Mouse (Mus musculus): ENCODE results near the gene Gkn1. TPM values are rescaled to one million over a fixed set of nuclear protein-coding genes. Genes with fewer than 3 reads are reported as not detected.
A peak's percentile ranks its signal among the peaks of the same experiment; 100 is the strongest.

Gkn1 gene
- polyA plus RNA-seq (2016; fragmentation: Nextera tagmentation; extraction: Ambion mirVana): not detected in 2 replicates

DNA sequence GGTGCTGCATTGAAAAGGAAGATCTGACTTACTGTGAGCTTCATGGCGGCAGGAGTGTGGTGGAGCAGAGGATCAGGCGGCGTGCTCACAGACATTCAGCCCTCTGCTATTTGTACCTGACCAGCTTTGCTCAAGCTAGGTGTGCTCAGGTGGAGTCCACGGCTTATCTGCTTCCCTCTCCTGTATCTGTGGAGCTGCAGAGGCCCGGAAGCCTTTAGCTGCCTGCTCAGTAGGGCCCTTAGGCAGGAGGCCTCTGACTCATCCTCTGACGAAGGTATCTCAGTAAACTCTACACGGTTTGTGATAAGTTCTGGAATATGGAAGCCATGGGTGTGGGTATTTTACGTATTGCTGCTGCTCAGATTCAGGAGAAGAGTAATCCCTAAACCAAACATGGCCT, at the start of gene Gkn1:
Gkn1 (minus strand) TSS at position 114 of the 400 bp plus-strand sequence.
- no peak within 1 kb of the TSS for H3K4me3 ChIP-seq
- H3K9me3 ChIP-seq: no peaks in the 10 kb centered on the region
- H3K27me3 ChIP-seq (ENCODE audit: insufficient read depth, poor library complexity, severe bottlenecking): no peaks in the 10 kb centered on the region
- H3K27ac ChIP-seq: no peak within 1 kb of the TSS
- H3K4me1 ChIP-seq (replicated peaks): 0 out of 2 replicates have a peak, but pooled peaks cover 5% of the 10 kb centered on the region
- WGBS: 92% methylated on average over 8 of the region's 8 CpGs
- no peaks in the 10 kb centered on the region for H3K36me3 ChIP-seq
- no peak for DNase-seq (ENCODE audit: low spot score)

DNA sequence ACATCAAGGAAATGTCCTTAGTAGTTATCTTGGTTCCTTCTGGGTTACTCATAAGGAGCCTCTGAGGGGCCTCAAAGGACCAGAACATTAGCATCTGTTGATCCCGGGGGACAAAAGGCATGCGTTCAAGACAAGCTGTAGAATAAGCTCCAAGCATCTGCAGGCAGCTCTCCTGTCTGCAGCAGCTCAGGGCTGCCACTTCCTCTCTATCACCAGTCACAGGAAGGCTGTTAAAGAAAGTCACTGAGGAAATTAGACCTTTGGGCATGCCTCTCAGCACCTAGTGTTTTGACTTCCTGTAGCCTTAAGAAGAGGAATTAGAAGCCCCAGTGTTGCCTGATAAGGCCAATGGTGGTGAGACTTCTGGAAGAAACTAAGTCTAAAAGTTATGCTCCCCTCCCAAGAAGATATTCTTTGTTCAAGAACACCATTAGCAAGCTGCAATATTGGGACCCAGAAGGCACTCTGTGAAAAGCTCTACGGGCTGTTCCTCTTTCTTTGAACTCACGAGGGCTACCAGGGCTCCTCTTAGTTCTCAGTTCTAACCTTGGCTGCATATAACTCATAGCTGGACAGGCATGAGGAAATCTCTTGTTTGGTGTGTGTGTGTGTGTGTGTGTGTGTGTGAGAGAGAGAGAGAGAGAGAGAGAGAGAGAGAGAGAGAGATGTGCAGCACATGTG, 49.3 kb upstream of the Gkn1 start:
- no peak overlapping the region for H3K4me3 ChIP-seq
- no peaks in the 10 kb centered on the region for H3K9me3 ChIP-seq
- H3K27me3 ChIP-seq (ENCODE audit: insufficient read depth, poor library complexity, severe bottlenecking): no peaks in the 10 kb centered on the region
- H3K36me3 ChIP-seq: no peaks in the 10 kb centered on the region
- no peak overlapping the region for H3K27ac ChIP-seq
- WGBS: 60% methylated on average over 4 of the region's 4 CpGs
- DNase-seq (ENCODE audit: low spot score): no peak
- peaks cover 6% of the 10 kb centered on the region for H3K4me1 ChIP-seq (replicated peaks)

DNA sequence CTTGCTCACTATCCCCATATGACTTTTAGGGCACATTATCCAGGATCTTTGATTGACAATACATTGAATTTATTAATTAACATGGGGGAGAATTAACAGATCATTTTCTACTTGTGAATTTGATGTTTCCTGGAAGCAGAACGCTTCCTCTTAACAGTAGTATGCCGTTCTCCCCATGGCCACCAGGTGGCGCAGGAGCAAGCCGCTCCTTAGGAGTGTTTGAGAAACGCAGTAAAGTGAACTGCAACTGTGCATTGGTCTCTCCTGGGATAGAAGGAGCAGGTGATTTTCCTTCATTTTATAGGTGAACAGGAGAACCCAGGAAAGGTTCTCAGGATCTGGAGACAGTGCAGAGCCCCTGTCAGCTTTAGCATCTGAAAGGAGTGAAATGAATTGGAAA, 48.4 kb upstream of the Gkn1 start:
- peak; percentile 76 for DNase-seq (ENCODE audit: low spot score)
- no peaks in the 10 kb centered on the region for H3K9me3 ChIP-seq
- no peak overlapping the region for H3K4me3 ChIP-seq
- WGBS: 3% methylated on average over 5 of the region's 5 CpGs
- no peak overlapping the region for H3K27ac ChIP-seq
- H3K4me1 ChIP-seq (replicated peaks): peaks cover 6% of the 10 kb centered on the region
- no peaks in the 10 kb centered on the region for H3K36me3 ChIP-seq
- H3K27me3 ChIP-seq (ENCODE audit: insufficient read depth, poor library complexity, severe bottlenecking): no peaks in the 10 kb centered on the region

DNA sequence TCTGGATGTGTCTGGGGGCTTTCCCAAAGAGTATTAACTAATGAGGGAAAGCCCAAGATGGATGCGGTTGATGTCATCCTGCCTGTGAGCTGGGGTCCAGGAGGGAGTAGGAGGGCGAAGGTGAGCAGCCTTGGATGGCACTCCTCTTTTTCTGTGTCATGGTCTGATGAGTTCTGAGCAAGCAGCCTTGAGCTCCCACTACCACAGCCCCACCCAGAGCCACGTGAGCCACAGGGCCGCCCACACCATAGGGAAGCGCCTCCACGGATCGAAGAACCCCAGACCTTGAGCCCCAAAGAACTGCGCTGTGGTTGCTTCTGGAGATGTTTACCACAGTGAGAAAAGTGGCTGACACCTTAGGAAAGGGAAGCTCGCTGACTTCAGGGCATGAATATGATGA, 44.0 kb upstream of the Gkn1 start:
- no peak for DNase-seq (ENCODE audit: low spot score)
- 85% methylated on average over 9 of the region's 9 CpGs for WGBS
- Histone ChIP-seq H3K27ac (no peak overlapping the region), H3K36me3 (no peaks in the 10 kb centered on the region), H3K4me1 (replicated peaks) (peaks cover 12% of the 10 kb centered on the region), H3K27me3 (ENCODE audit: insufficient read depth, poor library complexity, severe bottlenecking) (no peaks in the 10 kb centered on the region), H3K4me3 (no peak overlapping the region), H3K9me3 (no peaks in the 10 kb centered on the region)

DNA sequence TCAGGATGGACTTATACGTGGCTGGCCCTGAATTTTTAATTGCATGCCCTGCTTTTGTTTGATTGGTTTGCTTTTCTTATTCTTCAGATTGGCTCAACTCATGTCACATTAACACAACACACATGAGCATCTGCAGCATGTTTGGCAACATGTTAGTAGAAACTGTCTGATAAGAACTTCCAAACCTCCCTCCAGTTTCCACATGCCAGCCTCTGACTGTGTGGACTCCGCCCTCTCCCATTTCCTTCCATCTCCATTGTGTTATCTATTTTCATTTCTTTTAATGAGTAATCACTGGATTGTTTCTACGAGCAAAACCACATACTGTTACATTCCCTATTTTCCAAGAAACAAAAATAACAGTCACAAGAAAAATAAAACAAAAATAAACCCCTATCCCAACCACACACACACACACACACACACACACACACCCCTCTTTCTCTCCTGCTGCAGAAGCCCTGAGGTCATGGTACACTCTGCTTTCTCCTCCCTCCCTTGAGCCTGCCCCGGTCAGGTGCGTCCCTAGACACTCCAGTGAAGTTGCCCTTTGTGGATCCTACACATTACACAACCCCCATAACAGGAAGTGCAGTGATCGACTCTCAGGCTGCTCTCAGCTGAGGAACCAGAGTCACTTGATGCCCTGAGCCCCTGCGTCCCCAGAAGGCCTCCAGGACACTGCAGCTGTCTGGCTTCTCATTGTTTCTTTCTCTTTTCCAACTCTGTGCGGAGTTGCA, 42.9 kb upstream of the Gkn1 start:
- Histone ChIP-seq H3K9me3 (no peaks in the 10 kb centered on the region), H3K4me3 (no peak overlapping the region), H3K27ac (no peak overlapping the region), H3K36me3 (no peaks in the 10 kb centered on the region), H3K4me1 (replicated peaks) (peaks cover 18% of the 10 kb centered on the region), H3K27me3 (ENCODE audit: insufficient read depth, poor library complexity, severe bottlenecking) (no peaks in the 10 kb centered on the region)
- WGBS: 72% methylated on average over 8 of the region's 8 CpGs
- no peak for DNase-seq (ENCODE audit: low spot score)

DNA sequence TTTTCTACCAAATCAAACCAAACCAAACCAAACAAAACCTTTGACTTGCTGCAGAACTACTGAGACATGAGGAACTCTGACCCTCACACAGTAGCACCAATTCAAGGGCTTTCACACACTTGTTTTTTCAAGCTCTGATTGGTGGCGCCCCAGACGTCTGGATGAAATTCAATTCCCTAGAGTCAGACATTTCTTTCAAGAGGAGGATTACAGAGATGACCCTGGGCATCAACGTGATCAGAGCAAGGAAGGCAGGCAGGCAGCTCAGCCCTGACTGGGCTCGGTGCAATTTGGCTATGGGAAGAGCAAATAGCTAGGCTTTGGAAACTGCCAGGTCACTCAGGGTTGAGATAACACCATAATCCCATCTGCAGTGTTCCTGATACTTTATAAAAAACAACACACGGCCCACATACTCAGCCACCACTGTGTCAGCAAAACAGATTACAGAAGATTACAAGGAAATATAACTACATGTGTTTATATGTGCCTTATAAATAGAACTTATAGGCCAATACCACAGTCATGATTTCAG, 38.8 kb upstream of the Gkn1 start:
- peaks cover 24% of the 10 kb centered on the region for H3K27me3 ChIP-seq (ENCODE audit: insufficient read depth, poor library complexity, severe bottlenecking)
- H3K27ac ChIP-seq: peak overlapping the region; percentile 40; the same call in 1 of the 2 replicates
- H3K36me3 ChIP-seq: no peaks in the 10 kb centered on the region
- 35% methylated on average over 5 of the region's 5 CpGs for WGBS
- H3K4me1 ChIP-seq (replicated peaks): peaks cover 18% of the 10 kb centered on the region
- no peak overlapping the region for H3K4me3 ChIP-seq
- DNase-seq (ENCODE audit: low spot score): no peak
- H3K9me3 ChIP-seq: no peaks in the 10 kb centered on the region

DNA sequence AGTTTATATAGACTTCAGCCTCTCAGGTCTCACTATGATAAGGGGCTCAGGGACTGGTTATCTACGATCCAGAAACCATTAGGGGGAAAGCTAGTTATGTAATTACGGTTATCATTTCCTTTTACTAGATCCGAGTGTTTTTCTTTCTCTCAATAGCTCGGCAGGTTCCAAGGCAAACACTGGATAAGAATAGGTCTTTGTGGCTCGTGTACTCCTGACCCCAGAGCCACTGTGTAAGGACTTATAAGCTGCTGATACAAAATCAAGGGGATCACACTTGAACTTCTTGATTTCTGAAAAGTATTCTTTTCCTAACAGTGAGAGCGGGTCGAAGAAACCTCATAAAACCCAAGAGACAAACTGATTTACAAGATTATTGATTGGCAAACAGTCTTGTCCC, 38.1 kb upstream of the Gkn1 start, which contains the start of gene Gkn3:
Gkn3 (minus strand) TSS at position 59 of the 400 bp plus-strand sequence.
- Histone ChIP-seq H3K36me3 (no peaks in the 10 kb centered on the region), H3K4me1 (replicated peaks) (peaks cover 21% of the 10 kb centered on the region), H3K9me3 (no peaks in the 10 kb centered on the region), H3K27ac (peak within 1 kb of the TSS; percentile 40; the same call in 1 of the 2 replicates), H3K4me3 (no peak within 1 kb of the TSS), H3K27me3 (ENCODE audit: insufficient read depth, poor library complexity, severe bottlenecking) (peaks cover 25% of the 10 kb centered on the region)
- no peak for DNase-seq (ENCODE audit: low spot score)
- 68% methylated on average over 7 of the region's 7 CpGs for WGBS

DNA sequence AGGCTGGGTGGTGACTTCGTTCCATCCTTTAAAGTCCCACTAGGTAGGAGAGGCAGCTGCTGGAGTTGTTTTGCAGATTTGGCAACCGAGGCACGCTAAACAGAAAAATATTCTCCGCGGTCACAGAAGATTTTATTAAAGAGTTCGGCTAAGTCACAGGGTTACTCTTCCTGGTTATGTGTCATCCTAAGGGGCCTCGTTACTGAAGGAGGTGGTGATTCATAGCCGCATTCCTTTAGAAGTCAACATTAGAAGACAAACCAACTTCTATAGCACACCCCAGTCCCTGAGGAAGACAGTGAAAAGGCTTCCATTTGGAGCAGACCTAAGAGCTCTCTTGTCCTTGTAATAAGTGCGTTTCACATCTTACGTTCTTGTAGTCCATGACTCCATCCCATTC, 35.9 kb upstream of the Gkn1 start:
- no peak overlapping the region for H3K4me3 ChIP-seq
- no peak overlapping the region for H3K27ac ChIP-seq
- 87% methylated on average over 10 of the region's 10 CpGs for WGBS
- H3K4me1 ChIP-seq (replicated peaks): peaks cover 17% of the 10 kb centered on the region
- no peaks in the 10 kb centered on the region for H3K9me3 ChIP-seq
- H3K27me3 ChIP-seq (ENCODE audit: insufficient read depth, poor library complexity, severe bottlenecking): peaks cover 43% of the 10 kb centered on the region
- DNase-seq (ENCODE audit: low spot score): no peak
- H3K36me3 ChIP-seq: no peaks in the 10 kb centered on the region

DNA sequence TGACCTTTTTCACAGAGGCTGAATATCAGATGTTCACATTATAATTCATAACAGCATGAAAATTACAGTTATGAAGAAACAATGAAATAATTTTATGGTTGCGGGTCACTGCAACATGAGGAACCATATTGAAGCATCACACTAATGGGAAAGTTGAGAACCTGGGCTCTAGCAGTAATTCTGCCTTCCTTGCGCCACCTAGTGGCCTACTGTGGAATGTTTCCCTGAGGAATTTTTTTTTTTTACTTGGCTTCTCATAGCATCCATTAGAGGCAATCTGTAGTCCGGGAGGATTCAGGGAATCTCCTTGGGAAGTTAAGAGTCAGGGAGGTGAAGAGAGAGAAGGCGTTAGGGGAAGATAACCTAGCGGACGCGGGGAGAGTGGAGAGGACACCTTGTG, 35.5 kb upstream of the Gkn1 start:
- no peaks in the 10 kb centered on the region for H3K9me3 ChIP-seq
- WGBS: 14% methylated on average over 7 of the region's 7 CpGs
- H3K27me3 ChIP-seq (ENCODE audit: insufficient read depth, poor library complexity, severe bottlenecking): peaks cover 43% of the 10 kb centered on the region
- DNase-seq (ENCODE audit: low spot score): peak; percentile 63
- H3K4me1 ChIP-seq (replicated peaks): peaks cover 17% of the 10 kb centered on the region
- H3K27ac ChIP-seq: no peak overlapping the region
- no peaks in the 10 kb centered on the region for H3K36me3 ChIP-seq
- no peak overlapping the region for H3K4me3 ChIP-seq

DNA sequence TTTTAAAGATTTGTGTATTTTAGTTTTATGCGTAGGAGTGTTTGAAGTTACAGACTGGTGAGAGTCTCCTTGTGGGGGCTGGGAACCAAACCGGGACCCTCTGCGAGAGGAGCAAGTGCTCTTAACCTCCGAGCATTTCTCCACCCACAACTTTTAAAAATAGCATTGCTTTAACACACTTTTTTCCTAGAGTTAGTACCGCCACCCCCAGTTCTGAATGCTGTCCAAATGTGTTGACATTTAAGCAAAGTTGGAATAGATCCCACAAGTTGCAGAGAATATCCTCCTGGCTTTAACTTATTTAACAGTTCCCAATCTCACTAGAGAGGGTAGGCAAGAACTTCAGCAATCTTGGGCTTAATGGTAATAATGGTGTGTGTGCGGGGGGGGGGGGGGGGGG, 34.0 kb upstream of the Gkn1 start:
- no peak overlapping the region for H3K4me3 ChIP-seq

DNA sequence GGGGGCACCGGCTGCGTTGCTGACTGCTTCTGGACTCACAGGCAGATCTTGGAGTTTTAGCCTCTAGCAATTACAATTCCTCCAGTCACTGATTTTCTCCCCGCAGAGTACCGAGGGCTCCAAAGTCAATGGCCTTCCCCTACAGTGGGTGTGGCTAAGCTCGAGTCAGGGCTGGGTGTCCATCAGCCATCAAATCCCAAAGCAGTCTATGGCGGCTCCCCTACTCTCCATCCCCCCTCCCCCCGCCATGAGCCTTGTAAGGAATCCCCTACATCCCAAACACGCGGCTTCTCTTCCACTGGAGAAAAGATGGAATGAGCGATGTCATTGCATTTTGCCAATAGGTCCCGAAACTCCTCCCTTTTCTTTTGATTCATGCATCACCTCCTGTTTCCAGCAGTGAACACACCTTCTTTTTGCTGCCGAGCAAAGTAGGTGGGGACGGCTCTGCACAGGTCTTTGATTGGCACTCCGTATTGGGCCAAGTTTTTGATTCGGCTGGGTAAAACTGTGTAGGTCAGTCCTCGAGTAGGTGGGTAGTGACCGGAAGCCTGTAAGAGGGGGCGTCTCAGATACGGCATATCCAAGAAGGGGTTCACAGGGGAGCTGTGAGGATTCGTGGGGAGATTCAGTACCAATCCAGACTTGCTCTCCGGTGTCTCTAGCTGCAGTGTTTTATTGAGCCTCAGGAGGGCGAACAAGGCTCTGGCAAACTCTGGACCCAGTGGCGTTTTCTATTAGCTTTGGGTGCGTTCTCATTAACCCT, 33.4 kb upstream of the Gkn1 start:
- WGBS: 9% methylated on average over 24 of the region's 24 CpGs
- Histone ChIP-seq H3K27me3 (ENCODE audit: insufficient read depth, poor library complexity, severe bottlenecking) (peaks cover 43% of the 10 kb centered on the region), H3K4me3 (peak overlapping the region; percentile 48), H3K4me1 (replicated peaks) (peaks cover 11% of the 10 kb centered on the region), H3K27ac (no peak overlapping the region), H3K36me3 (no peaks in the 10 kb centered on the region), H3K9me3 (no peaks in the 10 kb centered on the region)
- no peak for DNase-seq (ENCODE audit: low spot score)

More for the DNA sequence above, 34.0 kb upstream of the Gkn1 start:
- no peak for DNase-seq (ENCODE audit: low spot score)
- H3K9me3 ChIP-seq: no peaks in the 10 kb centered on the region
- H3K27ac ChIP-seq: no peak overlapping the region
- 58% methylated on average over 6 of the region's 6 CpGs for WGBS
- H3K27me3 ChIP-seq (ENCODE audit: insufficient read depth, poor library complexity, severe bottlenecking): peaks cover 43% of the 10 kb centered on the region
- H3K36me3 ChIP-seq: no peaks in the 10 kb centered on the region
- H3K4me1 ChIP-seq (replicated peaks): peaks cover 17% of the 10 kb centered on the region

DNA sequence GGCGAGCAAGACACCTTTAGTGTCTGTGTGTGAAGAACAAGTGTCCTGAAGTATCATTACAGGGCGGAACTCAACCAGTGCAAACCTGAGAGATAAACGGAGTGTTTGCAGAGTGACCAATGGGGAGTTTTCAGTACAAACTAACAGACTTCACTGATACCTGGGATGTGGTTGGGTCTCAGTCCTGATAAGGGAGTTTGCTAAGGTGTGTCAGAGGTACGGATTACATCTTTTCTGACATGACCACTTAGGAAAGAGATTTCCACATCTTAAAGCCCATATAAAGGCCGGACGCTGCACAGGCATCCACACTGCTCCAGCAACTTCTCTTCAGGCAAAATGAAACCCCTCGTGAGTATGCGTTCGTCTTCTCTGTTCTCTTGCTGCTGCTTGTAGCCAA, 22.3 kb upstream of the Gkn1 start, which contains the start of gene Gkn2:
Gkn2 (plus strand) TSS at position 301 of the 400 bp plus-strand sequence.
- Histone ChIP-seq H3K4me1 (replicated peaks) (no peaks in the 10 kb centered on the region), H3K36me3 (no peaks in the 10 kb centered on the region), H3K4me3 (no peak within 1 kb of the TSS), H3K27me3 (ENCODE audit: insufficient read depth, poor library complexity, severe bottlenecking) (no peaks in the 10 kb centered on the region), H3K27ac (no peak within 1 kb of the TSS), H3K9me3 (no peaks in the 10 kb centered on the region)
- no peak for DNase-seq (ENCODE audit: low spot score)
- 92% methylated on average over 9 of the region's 9 CpGs for WGBS
